Mouse (Mus musculus): ENCODE measurements around the gene Hist1h2bh.

DNA sequence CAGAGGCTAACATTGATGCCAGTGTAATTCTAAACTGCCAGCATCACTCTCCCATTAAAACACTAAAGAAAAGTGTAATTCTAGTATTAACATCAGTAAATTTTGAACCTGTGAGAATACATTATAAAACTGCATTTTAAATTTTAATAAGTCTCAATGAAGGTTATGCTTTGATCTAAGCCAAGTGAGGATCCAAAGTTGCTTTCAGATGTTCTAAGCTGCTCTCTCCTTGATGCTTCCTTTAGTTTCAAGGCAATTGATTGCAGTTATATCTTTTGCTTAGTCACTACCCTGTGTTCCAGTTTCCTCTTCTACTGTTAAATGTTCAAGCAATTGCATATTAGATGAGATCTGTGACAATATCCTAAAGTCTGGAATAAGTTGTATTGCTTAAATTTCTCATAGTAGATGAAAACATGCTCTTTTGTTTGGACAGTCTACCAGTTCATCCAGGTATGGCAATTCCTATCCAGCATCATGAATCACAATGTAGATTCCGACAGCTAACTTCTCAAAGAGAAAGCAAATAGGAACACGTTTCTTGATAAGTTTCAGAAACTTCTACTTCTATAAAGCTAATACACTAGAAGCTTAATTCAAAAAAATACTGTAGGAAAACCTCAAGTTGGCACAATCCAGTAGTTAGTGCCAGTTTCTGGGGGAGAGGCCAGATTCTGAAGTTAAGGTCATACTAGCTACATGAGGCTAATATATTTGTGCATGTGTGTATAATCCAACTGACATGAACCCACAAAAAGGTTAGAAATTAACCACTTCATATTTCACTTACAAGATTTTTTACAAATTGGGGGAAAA is 29.2 kb upstream of the Hist1h2bh start:
- TF ChIP-seq CTCF (IDR thresholded peaks at IDR 0.05; ENCODE audit: borderline replicate concordance, extremely low read depth, insufficient read depth, insufficient read length) (no peak), POLR2A (IDR thresholded peaks at IDR 0.05; ENCODE audit: borderline replicate concordance, extremely low read depth, insufficient read depth, insufficient read length, poor library complexity, severe bottlenecking) (no peak)

Data from brain, embryonic 14.5 days (tissue).